Mouse (Mus musculus) forebrain, embryonic 15.5 days (tissue): ENCODE data around the gene Ptprm. TPM values are rescaled to one million over a fixed set of nuclear protein-coding genes. Genes with fewer than 3 reads are reported as not detected.

Source experiments
- ATAC-seq: fragments of 200-750 bp; cut with Nextera tagmentation; replicated peaks from 2 replicates; pipeline ENCODE4 v1.8.0; 2017; ENCODE audit warnings: mild to moderate bottlenecking, moderate TSS enrichment, moderate library complexity
- H3K27ac ChIP-seq: fragments of 300-500 bp; sonication (generic); replicated peaks from 2 replicates; pipeline ENCODE4 v1.5.1; 2015; ENCODE audit warnings: mild to moderate bottlenecking, inconsistent platforms
- H3K27me3 ChIP-seq: fragments of 300-500 bp; sonication (generic); 2 replicates; pipeline ENCODE4 v1.6.1; 2015; ENCODE audit warnings: inconsistent platforms
- H3K36me3 ChIP-seq: fragments of 300-500 bp; sonication (generic); 2 replicates; pipeline ENCODE4 v1.6.1; 2015; ENCODE audit warnings: mild to moderate bottlenecking, inconsistent platforms
- H3K4me1 ChIP-seq: fragments of 300-500 bp; sonication (generic); 2 replicates; pipeline ENCODE4 v1.6.1; 2015; ENCODE audit warnings: inconsistent platforms
- H3K4me2 ChIP-seq: fragments of 300-500 bp; sonication (generic); replicated peaks from 2 replicates; pipeline ENCODE4 v1.6.1; 2015; ENCODE audit warnings: mild to moderate bottlenecking, inconsistent platforms
- H3K4me3 ChIP-seq: fragments of 300-500 bp; sonication (generic); 2 replicates; pipeline ENCODE4 v1.5.1; 2015; ENCODE audit warnings: mild to moderate bottlenecking, inconsistent platforms
- H3K9ac ChIP-seq: fragments of 300-500 bp; sonication (generic); replicated peaks from 2 replicates; pipeline ENCODE4 v1.6.1; 2015; ENCODE audit warnings: mild to moderate bottlenecking, inconsistent platforms
- H3K9me3 ChIP-seq: fragments of 300-500 bp; sonication (generic); 2 replicates; pipeline ENCODE4 v1.6.1; 2016; ENCODE audit warnings: inconsistent platforms
- WGBS: fragments of 180-500 bp; shearing (Covaris S2); methylation state at CpG from one replicate; pipeline ENCODE4 v1.1.7; 2015; ENCODE audit warnings: mixed read lengths; 5-methylcytosine and 5-hydroxymethylcytosine counted together
- polyA plus RNA-seq: library from polyadenylated mRNA; unstranded; fragments of >200 nt; fragmentation: Nextera tagmentation; extraction: Ambion mirVana; gene quantifications from 2 replicates; pipeline ENCODE4 v1.2.1, GENCODE M21; 2015

Gene Ptprm
- polyA plus RNA-seq, 1 experiment from 2014 or later, result 10.7 TPM

DNA sequence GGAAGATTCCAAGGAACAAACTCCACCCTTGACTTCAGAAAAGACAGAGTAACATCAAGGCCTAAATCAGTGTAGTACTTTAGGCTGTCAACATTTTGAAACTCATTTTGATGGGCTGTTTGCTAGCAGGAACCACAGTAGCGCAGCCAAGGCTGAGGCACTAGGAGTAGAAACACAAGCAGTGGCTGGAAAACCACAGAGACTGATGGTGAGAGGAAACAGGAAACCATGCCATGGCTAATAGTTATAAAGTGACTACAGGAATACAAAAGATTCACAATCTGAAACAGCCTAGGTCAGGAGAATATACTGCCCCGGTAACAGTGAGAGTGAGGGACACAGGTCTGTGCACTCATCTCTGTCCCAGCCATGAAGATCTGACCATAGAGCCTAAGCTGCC lies 165.7 kb downstream of the Ptprm start:
- H3K4me3 ChIP-seq, result no peak overlapping the region
- H3K36me3 ChIP-seq, result no peaks in the 10 kb centered on the region
- H3K9me3 ChIP-seq, result no peaks in the 10 kb centered on the region
- no peaks in the 10 kb centered on the region for H3K27me3 ChIP-seq
- ATAC-seq, result no peak
- no peaks in the 10 kb centered on the region for H3K4me1 ChIP-seq
- 95% methylated on average over 2 of the region's 2 CpGs for WGBS
- H3K27ac ChIP-seq, result no peak overlapping the region
- no peak overlapping the region for H3K4me2 ChIP-seq
- H3K9ac ChIP-seq, result no peak overlapping the region

GRCm38 (mm10) chr17:67186879-67187278 lies 167.4 kb downstream of the Ptprm start:
- WGBS, result 65% methylated on average over 6 of the region's 6 CpGs
- H3K9me3 ChIP-seq, result no peaks in the 10 kb centered on the region
- ATAC-seq, result no peak

DNA sequence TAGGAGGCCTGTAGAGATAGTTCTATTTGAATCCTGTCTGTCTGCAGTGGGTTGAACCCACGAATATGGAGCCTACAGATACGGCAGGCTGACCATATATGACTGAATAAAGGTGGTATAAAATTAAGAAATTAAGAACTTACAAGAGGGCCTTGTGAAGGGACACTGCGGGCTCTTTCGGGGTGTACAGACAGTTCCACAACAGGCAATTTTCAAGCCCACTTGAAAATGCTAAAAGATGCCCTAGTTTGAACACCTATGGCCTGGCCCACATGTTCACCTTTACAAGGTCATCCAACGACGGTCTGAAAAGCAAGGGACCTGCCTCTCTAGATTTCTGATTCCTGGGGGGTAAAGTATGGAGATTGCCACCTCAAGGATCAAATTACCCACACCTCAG lies 168.3 kb downstream of the Ptprm start:
- no peak overlapping the region for H3K27ac ChIP-seq
- no peak for ATAC-seq
- H3K27me3 ChIP-seq, result no peaks in the 10 kb centered on the region
- H3K36me3 ChIP-seq, result no peaks in the 10 kb centered on the region
- no peaks in the 10 kb centered on the region for H3K4me1 ChIP-seq
- H3K9me3 ChIP-seq, result no peaks in the 10 kb centered on the region
- no peak overlapping the region for H3K9ac ChIP-seq
- 92% methylated on average over 6 of the region's 6 CpGs for WGBS
- H3K4me3 ChIP-seq, result no peak overlapping the region
- H3K4me2 ChIP-seq, result no peak overlapping the region

More at GRCm38 (mm10) chr17:67186879-67187278, 167.4 kb downstream of the Ptprm start:
- no peak overlapping the region for H3K4me2 ChIP-seq
- H3K4me1 ChIP-seq, result no peaks in the 10 kb centered on the region
- no peaks in the 10 kb centered on the region for H3K36me3 ChIP-seq
- H3K9ac ChIP-seq, result no peak overlapping the region
- no peaks in the 10 kb centered on the region for H3K27me3 ChIP-seq
- no peak overlapping the region for H3K27ac ChIP-seq
- no peak overlapping the region for H3K4me3 ChIP-seq

DNA sequence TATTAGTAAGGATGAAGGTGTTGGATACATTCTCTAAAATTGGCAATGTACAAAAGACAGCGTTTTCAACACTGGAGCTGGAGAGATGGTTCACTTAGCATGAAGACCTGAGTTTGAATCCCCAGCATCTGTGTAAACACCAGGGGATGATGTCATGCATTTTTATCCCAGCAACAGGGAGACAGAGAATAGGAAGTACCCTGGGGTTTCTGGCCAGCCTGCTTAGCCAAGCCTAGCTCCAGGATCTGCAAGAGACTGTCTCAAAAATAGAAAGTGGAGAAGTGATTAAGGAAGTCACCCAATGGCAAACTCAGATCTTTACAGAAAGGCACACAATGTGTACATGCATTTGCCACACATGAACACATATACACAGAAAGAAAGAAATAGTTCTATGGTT lies 174.8 kb downstream of the Ptprm start:
- Histone ChIP-seq H3K4me1 (0 out of 2 replicates have a peak, but pooled peaks cover 2% of the 10 kb centered on the region), H3K27me3 (no peaks in the 10 kb centered on the region), H3K4me2 (no peak overlapping the region), H3K36me3 (no peaks in the 10 kb centered on the region), H3K27ac (no peak overlapping the region), H3K9me3 (no peaks in the 10 kb centered on the region), H3K4me3 (no peak overlapping the region), H3K9ac (no peak overlapping the region)
- 88% methylated on average over 1 of the region's 1 CpGs for whole genome bisulfite sequencing
- no peak for ATAC-seq

DNA sequence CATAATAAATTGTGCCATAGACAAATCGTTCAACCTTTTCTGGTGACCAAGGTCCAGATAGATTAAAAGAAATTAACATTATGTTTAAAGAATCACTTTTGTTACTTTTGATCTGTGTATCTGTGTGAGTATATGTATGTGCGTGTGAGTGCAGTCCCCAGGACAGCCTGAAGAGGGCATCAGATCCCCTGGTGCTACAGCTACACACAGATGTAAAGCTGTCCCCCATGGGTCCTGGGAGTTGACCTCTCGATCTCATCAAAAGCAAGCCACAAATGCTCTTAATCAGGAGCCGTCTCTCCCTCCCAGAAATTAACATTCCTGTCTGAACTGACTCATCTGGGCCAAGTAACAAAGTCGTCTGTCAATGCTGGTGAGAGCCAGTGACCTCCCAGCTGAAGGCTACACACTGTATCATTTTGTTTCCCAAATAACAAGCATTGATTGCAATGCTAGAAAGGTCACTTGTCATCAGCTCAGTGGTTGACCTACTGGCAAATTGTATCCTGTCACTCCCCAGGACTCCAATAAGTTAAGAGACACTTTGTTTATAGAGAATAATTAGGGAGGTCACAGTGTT lies 175.5 kb downstream of the Ptprm start:
- H3K36me3 ChIP-seq, result no peaks in the 10 kb centered on the region
- no peak overlapping the region for H3K4me3 ChIP-seq
- WGBS, result 90% methylated on average over 5 of the region's 5 CpGs
- H3K4me1 ChIP-seq, result 0 out of 2 replicates have a peak, but pooled peaks cover 2% of the 10 kb centered on the region
- no peak overlapping the region for H3K4me2 ChIP-seq
- H3K9me3 ChIP-seq, result no peaks in the 10 kb centered on the region
- no peak overlapping the region for H3K9ac ChIP-seq
- no peak for ATAC-seq
- no peaks in the 10 kb centered on the region for H3K27me3 ChIP-seq
- no peak overlapping the region for H3K27ac ChIP-seq

GRCm38 (mm10) chr17:67175836-67176235 lies 178.4 kb downstream of the Ptprm start:
- H3K4me3 ChIP-seq, result no peak overlapping the region
- H3K27ac ChIP-seq, result no peak overlapping the region
- no peaks in the 10 kb centered on the region for H3K27me3 ChIP-seq
- 0 out of 2 replicates have a peak, but pooled peaks cover 2% of the 10 kb centered on the region for H3K4me1 ChIP-seq
- H3K9me3 ChIP-seq, result no peaks in the 10 kb centered on the region
- 44% methylated on average over 2 of the region's 2 CpGs for WGBS
- peak; percentile 38; the same call in 1 of the 2 replicates for ATAC-seq
- no peaks in the 10 kb centered on the region for H3K36me3 ChIP-seq
- H3K4me2 ChIP-seq, result no peak overlapping the region
- no peak overlapping the region for H3K9ac ChIP-seq

DNA sequence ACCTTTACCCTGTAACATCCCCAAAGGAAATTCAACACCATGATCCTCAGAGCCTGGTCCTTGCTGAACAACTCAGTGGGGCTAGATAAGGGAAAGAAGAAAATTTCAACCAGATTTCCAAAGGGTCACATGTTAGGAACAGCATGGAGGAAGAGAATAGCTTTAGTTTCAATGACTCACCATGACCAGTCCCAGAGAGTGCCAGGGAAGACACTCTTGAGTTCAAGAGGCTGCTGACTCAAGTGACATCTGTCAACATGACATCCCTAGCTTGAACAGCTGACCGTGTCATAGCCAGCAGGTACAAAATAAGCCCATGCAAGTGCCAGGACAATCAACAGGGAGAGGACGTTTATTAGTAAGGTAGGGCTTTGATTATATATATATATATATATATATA lies 182.9 kb downstream of the Ptprm start:
- Histone ChIP-seq H3K9me3 (no peaks in the 10 kb centered on the region), H3K36me3 (no peaks in the 10 kb centered on the region), H3K27me3 (no peaks in the 10 kb centered on the region), H3K4me3 (no peak overlapping the region), H3K4me2 (no peak overlapping the region), H3K9ac (no peak overlapping the region), H3K27ac (no peak overlapping the region), H3K4me1 (0 out of 2 replicates have a peak, but pooled peaks cover 2% of the 10 kb centered on the region)
- no peak for ATAC-seq
- WGBS, result 90% methylated on average over 2 of the region's 2 CpGs

GRCm38 (mm10) chr17:67170696-67171095 lies 183.6 kb downstream of the Ptprm start:
- Histone ChIP-seq H3K9ac (no peak overlapping the region), H3K4me2 (no peak overlapping the region), H3K9me3 (no peaks in the 10 kb centered on the region), H3K27ac (no peak overlapping the region), H3K27me3 (no peaks in the 10 kb centered on the region), H3K4me3 (no peak overlapping the region), H3K36me3 (no peaks in the 10 kb centered on the region), H3K4me1 (0 out of 2 replicates have a peak, but pooled peaks cover under 1% of the 10 kb centered on the region)
- no peak for ATAC-seq
- 76% methylated on average over 7 of the region's 7 CpGs for WGBS

DNA sequence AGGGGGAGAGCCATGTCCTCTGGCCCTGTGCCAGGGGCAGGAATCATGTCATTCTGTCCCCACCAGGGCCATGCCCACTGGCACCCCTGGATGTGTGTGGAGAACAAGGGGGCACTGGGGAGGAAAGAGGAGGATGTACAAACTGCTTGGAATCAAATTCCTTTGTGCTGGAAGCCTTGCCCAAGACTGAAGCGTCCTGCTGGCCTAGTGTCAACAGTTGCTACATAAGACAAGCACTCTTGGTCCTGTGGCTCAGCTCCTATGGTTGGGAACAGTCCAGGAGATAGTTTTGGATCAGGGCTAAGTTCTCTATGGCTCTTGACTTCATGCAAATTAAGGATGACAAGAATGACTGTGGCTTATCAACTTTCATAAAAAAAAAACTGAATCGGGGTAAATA lies 188.4 kb downstream of the Ptprm start:
- Histone ChIP-seq H3K4me2 (no peak overlapping the region), H3K36me3 (no peaks in the 10 kb centered on the region), H3K4me3 (no peak overlapping the region), H3K27ac (no peak overlapping the region), H3K4me1 (no peaks in the 10 kb centered on the region), H3K9ac (no peak overlapping the region), H3K27me3 (no peaks in the 10 kb centered on the region), H3K9me3 (no peaks in the 10 kb centered on the region)
- 81% methylated on average over 2 of the region's 2 CpGs for WGBS
- ATAC-seq, result no peak

DNA sequence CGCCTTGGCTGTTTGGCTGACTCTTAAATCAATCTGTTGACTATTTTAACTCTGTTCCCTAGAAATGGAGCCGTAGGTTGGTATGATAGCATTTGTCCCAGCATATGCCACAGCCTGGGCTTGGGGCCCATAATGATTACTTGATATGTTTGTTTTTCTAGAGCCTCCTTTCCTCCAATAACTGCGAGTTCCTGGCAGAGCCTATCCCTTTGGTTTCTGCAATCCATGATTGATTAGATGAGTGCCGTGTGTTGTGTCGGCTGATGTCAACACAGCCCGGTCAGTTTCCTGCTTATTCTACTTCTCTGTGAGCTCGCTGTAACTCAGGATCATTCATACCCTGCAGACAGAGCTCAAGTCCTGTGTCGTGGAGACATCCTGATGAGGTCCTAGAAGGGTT lies 194.6 kb downstream of the Ptprm start:
- Histone ChIP-seq H3K27ac (no peak overlapping the region), H3K9me3 (no peaks in the 10 kb centered on the region), H3K4me1 (peaks cover 4% of the 10 kb centered on the region; the same call in 1 of the 2 replicates), H3K4me2 (no peak overlapping the region), H3K4me3 (no peak overlapping the region), H3K36me3 (no peaks in the 10 kb centered on the region), H3K27me3 (no peaks in the 10 kb centered on the region), H3K9ac (no peak overlapping the region)
- WGBS, result 74% methylated on average over 8 of the region's 8 CpGs
- no peak for ATAC-seq

DNA sequence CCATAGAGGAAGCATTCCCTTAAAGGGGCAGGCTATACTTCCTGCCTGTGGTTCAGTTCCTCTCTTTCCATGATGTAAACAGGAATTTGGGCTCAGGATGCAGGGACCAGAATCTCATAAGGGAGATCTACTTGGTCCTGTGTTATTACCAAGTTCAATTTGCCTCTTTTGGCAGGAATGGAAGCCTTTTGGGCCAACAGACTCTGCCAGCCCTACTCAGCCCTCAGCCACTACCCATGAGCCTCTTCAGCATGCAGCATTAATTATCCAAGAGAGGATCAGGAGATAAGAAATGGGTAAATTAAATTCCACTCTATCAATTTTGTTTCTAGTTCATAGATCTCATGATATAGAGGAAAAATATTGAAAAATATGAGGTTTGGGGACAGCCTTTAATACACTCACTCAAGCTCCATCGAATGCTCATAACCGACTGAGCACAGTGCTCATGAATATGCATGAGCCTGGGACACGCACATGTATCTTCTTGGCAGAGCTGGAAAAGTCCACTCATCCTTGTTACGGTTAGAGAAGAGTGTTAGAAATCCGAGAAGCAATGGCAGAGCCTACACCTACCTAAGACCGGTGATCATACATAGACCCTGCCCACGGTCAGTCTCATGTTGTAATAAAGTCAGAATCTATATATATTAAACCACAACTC lies 197.0 kb downstream of the Ptprm start:
- H3K9me3 ChIP-seq, result no peaks in the 10 kb centered on the region
- ATAC-seq, result 0 out of 2 replicates have a peak, but pooled peaks have one; percentile 53
- WGBS, result 56% methylated on average over 7 of the region's 7 CpGs

GRCm38 (mm10) chr17:67152218-67152617 lies 202.0 kb downstream of the Ptprm start:
- H3K27ac ChIP-seq, result no peak overlapping the region
- 84% methylated on average over 3 of the region's 3 CpGs for WGBS
- no peaks in the 10 kb centered on the region for H3K9me3 ChIP-seq
- ATAC-seq, result no peak
- H3K4me1 ChIP-seq, result peaks cover 4% of the 10 kb centered on the region; the same call in 1 of the 2 replicates
- H3K4me3 ChIP-seq, result no peak overlapping the region
- no peak overlapping the region for H3K4me2 ChIP-seq
- no peaks in the 10 kb centered on the region for H3K27me3 ChIP-seq
- H3K9ac ChIP-seq, result no peak overlapping the region
- no peaks in the 10 kb centered on the region for H3K36me3 ChIP-seq

More for the DNA sequence above, 197.0 kb downstream of the Ptprm start:
- H3K4me3 ChIP-seq, result no peak overlapping the region
- H3K4me2 ChIP-seq, result no peak overlapping the region
- no peak overlapping the region for H3K27ac ChIP-seq
- no peaks in the 10 kb centered on the region for H3K27me3 ChIP-seq
- H3K9ac ChIP-seq, result no peak overlapping the region
- peaks cover 4% of the 10 kb centered on the region; the same call in 1 of the 2 replicates for H3K4me1 ChIP-seq
- no peaks in the 10 kb centered on the region for H3K36me3 ChIP-seq
